Mouse (Mus musculus): Measurements from ENCODE around the gene Slc25a19.
A peak's percentile ranks its signal among the peaks of the same experiment; 100 is the strongest.

GRCm38 (mm10) chr11:115603476-115604303 lies 24.4 kb downstream of the Slc25a19 start, which contains the start of the genes Mrps7 and Gga3:
- TF ChIP-seq POLR2A (IDR thresholded peaks at IDR 0.05; ENCODE audit: low read depth, low read length) (peak; percentile 68), CTCF (conservative IDR thresholded peaks at IDR 0.05; ENCODE audit: insufficient read depth, insufficient read length, low read depth, low read length) (no peak)

Measured in kidney, adult 2 months (tissue).